Mouse (Mus musculus) layer of hippocampus, adult 2 months (tissue): Measurements from ENCODE around the gene Lrtm1. TPM values are rescaled to one million over a fixed set of nuclear protein-coding genes. Genes with fewer than 3 reads are reported as not detected.
A peak's percentile ranks its signal among the peaks of the same experiment; 100 is the strongest.

Experiments
- DNase-seq, 2 experiments: peaks; one replicate each; pipeline ENCODE4 v3.0.0; 2022; ENCODE audit warnings: low spot score in 2 of 2
- H3K27ac ChIP-seq: fragments of 200-600 bp; 2 replicates; pipeline ENCODE4 v1.8.1; 2022
- H3K4me3 ChIP-seq: fragments of 200-600 bp; 2 replicates; pipeline ENCODE4 v1.8.1; 2022; ENCODE audit warnings: mild to moderate bottlenecking
- CTCF ChIP-seq: fragments of 200-600 bp; conservative IDR thresholded peaks from 2 replicates; pipeline ENCODE4 v1.8.1; 2022; ENCODE audit warnings: antibody characterized with exemption, mild to moderate bottlenecking, moderate library complexity
- long read RNA-seq, 2 experiments: library from polyadenylated mRNA; stranded (forward); transcript quantifications; one replicate each; pipeline ENCODE4 v2.0.0; 2021; ENCODE audit warnings: borderline mapping rate in 2 of 2
- total RNA-seq, 2 experiments: library from RNA; stranded (reverse); gene quantifications; 2 replicates each; pipeline ENCODE4 v1.2.3; 2021

Gene Lrtm1
- total RNA-seq = not detected
- long read RNA-seq, experiment 1, partial matches to known transcripts = 0 of 3 reads
- long read RNA-seq, experiment 1, other reads (novel, unspliced or antisense) = 3 of 3 reads
- long read RNA-seq, experiment 2, partial matches to known transcripts = 0 of 2 reads
- long read RNA-seq, experiment 2, other reads (novel, unspliced or antisense) = 2 of 2 reads

DNA sequence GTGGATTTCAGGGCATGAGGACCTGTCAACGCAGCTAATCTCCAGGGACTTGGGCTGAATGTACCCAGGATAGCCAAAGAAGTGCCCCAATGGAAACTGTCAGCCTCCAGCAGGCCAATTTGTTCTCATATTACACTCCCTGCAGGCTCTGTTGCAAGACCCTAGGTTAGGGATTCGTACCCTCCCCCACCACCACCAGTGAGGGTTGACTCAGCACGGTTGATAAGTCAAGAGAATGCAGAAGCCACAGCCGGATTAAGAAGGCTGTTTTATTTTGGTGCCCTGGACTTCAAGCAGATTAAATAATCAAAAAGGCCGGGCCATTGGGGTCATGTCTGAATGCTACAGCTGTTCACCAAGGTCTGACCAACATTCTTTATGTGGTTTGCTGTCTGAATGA lies at the start of gene Lrtm1:
TSS of gene Lrtm1 (plus strand) at position 326 of the 400 bp plus-strand sequence.
- H3K4me3 ChIP-seq = no peak within 1 kb of the TSS
- no peak for DNase-seq

DNA sequence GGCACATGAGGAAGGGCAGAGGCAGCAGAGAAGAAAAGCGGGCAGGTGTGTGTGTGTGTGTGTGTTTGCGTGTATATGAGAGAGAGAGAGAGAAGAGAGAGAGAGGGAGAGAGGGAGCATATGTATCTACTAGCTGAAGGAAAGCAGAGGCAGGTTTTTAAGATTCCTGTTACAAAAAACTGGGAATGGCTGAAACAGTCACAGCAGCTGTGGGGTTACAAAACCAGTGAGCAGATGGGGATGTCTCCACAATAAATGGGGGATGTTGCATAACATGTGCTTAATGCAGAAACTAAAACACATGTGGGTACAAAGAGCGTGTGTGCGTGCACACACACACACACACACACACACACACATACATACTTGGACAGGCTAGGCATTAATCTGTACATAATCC lies 48.8 kb upstream of the Lrtm1 start:
- Histone ChIP-seq H3K4me3 (no peak overlapping the region), H3K27ac (no peak overlapping the region)
- peak; percentile 38 to 57 for DNase-seq
- TF ChIP-seq CTCF = no peak

More for the DNA sequence above, at the start of gene Lrtm1:
- TF ChIP-seq CTCF = no peak
- H3K27ac ChIP-seq = no peak within 1 kb of the TSS

DNA sequence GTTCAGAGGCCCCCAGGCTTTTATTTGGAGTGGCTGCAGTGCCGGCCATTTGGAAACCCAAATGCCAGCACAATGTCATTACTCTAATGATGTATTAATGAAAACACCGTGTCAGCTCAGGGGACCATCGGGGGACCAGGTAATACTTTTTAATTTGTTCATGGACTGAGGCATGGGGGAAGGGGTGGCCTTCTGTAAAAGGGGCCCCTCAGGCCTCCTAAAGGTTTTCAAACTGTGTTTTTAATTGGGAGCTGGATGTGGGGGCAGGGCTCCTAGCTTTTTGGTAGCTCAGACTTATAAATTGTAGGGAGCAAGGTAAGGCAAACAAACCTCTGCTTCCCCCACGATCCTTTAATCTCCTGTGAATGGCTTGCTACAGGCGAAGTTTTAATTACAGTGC lies 45.4 kb upstream of the Lrtm1 start:
- DNase-seq = no peak
- TF ChIP-seq CTCF = no peak
- Histone ChIP-seq H3K4me3 (no peak overlapping the region), H3K27ac (no peak overlapping the region)

DNA sequence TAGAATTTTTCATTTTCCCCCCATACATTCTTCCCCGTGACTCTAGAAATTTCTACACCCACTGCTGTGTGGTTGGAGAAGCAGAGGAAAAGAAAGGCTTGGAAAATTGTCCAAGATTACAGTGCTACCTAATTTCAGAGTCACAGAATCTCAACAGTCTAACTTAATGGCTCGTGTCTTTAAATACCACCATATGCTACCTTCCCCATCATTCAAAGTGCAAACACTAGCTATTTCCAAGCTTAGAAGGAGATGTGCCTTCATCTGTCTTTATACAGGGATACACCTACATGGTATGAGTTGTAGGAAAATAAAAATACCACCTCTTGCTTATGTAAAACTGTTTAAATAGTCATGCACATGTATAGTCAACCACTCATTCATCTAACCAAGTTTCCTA lies 38.8 kb upstream of the Lrtm1 start:
- no peak for TF ChIP-seq CTCF
- DNase-seq = no peak
- H3K4me3 ChIP-seq = no peak overlapping the region
- no peak overlapping the region for H3K27ac ChIP-seq

DNA sequence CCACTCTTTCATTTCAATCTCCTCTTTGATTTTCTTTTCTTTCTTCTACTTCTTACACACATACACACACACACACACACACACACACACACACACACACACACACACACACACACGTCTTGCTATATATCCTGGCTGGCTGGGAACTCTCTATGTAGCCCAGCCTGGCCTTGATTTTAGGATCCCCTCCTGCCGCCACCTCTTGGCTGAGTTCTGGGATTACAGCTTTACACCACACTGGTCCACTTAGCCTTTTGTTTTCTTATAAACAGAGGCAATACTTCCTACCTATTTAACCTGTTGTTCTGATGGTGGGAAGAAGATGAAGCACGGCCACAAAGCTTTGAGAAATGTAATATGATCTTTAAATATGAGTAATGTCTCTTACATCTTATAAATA lies 37.5 kb upstream of the Lrtm1 start:
- Histone ChIP-seq H3K27ac (no peak overlapping the region), H3K4me3 (no peak overlapping the region)
- no peak for DNase-seq
- TF ChIP-seq CTCF = peak; percentile 52

DNA sequence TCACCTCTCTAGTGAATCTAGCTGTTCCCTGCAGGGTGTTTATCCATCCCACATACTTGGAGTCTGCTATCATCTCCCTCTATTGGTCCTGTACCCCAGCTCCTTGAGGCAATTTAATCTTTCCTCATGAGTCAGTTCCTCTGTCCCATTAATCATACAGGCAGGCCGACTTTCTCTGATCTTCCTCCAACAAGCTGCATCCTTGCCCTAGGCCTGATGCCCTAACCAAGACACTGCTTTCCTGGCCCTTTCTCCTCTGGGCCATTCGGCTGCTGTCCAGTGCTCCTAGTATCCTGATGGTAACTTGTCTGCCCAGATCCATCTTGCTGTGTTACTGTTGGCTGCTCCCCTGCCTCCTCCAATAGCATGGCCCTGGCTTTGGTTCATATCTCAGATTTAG lies 33.7 kb upstream of the Lrtm1 start:
- no peak for DNase-seq
- Histone ChIP-seq H3K4me3 (no peak overlapping the region), H3K27ac (no peak overlapping the region)
- no peak for TF ChIP-seq CTCF

DNA sequence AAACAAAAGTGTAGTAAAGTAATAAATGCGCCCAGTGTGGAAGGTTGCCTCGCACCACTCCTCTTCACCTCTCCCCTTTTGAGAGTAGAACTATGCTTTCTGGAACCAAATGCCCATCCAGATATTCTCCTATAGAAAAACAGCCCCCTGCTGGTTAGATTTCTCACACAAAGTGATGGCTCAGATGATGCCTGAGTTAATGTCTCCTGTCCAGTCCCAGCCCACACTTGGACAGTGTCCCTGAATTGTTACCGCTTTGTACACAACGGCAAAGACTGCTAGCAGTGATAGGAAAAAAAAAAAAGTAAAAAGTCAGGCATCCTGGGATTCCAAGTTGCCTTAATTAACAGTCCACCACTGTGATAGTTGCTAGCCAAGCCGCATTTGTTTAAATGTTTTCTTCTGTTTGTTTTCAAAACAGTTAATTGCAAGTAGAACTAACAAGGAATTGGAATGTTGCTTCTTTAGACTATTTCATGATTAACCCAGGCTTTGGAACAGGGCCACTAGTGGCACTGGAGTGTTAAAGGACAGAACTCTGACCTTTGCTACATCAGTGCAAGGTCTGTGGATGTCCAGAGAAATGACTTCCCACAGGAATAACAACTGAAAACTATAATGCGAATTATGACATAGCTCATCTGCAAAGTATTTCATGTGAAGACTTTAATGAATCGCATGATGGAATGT lies 29.7 kb upstream of the Lrtm1 start:
- no peak overlapping the region for H3K4me3 ChIP-seq
- DNase-seq = no peak
- no peak overlapping the region for H3K27ac ChIP-seq
- peak; percentile 49 for TF ChIP-seq CTCF

DNA sequence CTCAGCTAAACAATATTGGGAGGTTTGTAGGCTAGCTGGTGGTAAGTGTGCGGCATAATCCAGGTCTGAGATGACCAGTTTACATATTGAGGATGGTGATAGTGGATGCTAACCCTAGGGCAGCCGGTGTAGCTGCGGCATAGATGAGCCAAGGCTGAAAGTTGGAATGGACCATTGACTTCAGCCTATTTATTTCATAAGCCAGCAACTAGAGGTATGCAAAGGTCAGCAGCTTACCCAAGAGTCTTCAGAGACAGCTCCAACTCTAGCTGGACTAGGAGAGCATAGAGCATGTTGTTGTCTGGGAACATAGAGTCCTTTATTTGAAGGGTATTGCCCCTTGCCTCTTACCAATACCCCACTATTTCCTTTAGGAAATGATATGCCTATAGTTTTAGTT lies 21.4 kb upstream of the Lrtm1 start:
- TF ChIP-seq CTCF = no peak
- no peak overlapping the region for H3K27ac ChIP-seq
- no peak overlapping the region for H3K4me3 ChIP-seq
- no peak for DNase-seq

DNA sequence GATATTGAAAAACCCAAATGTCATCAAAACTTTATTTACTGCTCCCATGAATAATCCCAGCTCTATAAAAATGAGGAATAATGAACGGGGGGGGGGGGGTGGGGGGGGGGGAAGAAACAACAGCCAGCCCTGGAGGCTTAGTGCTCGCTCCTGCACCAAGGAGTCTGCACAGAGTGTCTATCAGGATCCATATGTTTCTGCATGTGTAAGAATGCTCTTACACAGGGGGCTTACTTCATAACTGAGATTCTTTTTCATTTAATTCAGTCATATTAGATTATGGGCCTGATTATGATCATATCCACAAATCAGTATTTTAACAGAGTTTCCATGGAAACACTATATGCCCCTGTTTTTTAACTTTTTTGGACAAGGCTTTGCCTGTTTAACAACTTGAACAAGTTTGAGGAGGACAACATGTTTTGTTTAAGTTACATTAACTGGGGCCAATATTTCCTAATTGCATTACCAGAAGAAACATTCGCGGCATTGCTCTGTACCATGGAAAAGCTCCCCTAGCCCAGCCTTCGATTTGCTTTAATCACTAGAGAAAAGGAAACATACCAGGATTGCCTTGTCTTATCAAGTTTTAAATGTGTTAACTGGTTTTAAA lies 12.7 kb upstream of the Lrtm1 start:
- no peak for TF ChIP-seq CTCF
- no peak for DNase-seq
- H3K4me3 ChIP-seq = no peak overlapping the region
- H3K27ac ChIP-seq = no peak overlapping the region

DNA sequence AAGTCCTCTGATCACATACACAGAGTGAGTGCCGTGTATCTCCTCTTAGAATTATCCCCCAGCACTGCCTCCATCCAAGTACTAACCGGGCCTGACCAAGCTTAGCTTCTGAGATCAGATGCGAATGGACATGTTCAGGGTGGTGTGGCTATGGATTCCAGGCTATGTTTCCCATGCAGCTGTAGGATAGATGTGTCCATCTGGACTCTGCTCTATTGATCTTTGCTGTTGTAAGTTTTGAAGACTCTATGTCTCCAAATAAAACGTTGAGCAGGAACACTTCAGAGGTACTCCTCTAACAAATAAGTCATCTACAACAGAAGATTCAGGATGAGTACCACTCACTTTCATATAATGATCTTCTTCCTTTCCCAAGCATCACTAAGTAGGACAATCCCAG lies 8.4 kb upstream of the Lrtm1 start:
- no peak for DNase-seq
- Histone ChIP-seq H3K27ac (no peak overlapping the region), H3K4me3 (no peak overlapping the region)
- no peak for TF ChIP-seq CTCF

DNA sequence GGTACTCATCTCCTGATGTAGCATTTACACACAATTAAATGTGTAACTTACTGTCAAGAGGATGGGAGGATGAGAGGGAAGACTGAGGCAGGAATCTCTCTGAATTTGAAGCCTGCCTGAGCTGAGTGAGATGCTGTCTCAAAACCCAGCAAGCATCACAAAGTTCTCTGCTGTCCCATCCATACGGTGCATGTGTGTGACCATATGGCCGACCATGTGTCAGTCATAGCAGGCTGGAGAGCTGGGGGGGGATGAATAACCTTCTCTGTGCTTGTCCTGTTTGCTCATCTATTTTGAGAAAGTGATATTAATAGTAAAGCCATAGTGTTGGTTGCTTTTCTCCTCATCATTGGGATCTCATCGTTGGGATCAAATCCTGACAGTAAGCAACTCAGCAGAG lies 4.8 kb upstream of the Lrtm1 start:
- Histone ChIP-seq H3K27ac (no peak overlapping the region), H3K4me3 (no peak overlapping the region)
- DNase-seq = peak; percentile 36 to 59
- TF ChIP-seq CTCF = no peak

DNA sequence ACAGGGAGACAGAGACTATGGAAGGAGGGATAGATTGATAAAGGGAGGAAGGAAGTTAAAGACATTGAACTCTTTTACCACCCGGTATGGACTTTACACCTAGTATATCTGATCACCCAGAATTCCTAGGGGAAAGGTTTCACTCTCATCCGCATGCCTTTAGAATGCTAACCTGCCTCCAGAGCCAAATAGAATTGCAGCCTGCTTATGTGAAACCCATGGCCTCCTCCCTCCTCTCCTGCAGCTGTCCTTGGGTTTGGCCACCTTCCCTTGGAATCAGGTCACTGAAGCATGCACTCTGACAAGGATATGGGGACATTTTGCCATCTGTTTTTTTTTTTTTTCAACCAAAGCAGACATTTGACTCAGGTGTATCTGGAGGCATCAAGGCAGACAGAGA lies 3.3 kb upstream of the Lrtm1 start:
- no peak overlapping the region for H3K27ac ChIP-seq
- DNase-seq = no peak
- TF ChIP-seq CTCF = no peak
- H3K4me3 ChIP-seq = no peak overlapping the region

DNA sequence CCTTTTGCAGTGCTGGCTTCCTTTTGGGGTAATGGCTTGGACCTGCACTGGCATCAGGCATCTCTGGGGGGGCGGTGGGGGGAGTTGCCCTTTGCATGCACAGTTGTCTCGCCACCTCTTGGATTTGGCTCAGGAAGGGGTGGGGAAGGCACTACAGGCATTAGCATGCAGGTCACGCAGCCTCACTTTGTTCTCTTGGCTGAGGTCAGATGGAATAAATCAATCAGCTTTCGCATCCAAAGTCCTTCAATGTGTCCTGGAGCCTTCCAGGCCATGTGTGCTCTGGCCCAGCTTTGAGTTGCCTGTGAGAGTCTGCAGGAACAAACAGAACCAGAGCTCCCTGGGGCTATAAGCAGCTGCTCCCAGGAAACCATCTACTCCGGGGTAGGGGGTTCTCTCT lies 2.1 kb upstream of the Lrtm1 start:
- Histone ChIP-seq H3K27ac (no peak overlapping the region), H3K4me3 (no peak overlapping the region)
- no peak for TF ChIP-seq CTCF
- no peak for DNase-seq
